Mouse (Mus musculus): ENCODE data around the gene Hoxd12.

DNA sequence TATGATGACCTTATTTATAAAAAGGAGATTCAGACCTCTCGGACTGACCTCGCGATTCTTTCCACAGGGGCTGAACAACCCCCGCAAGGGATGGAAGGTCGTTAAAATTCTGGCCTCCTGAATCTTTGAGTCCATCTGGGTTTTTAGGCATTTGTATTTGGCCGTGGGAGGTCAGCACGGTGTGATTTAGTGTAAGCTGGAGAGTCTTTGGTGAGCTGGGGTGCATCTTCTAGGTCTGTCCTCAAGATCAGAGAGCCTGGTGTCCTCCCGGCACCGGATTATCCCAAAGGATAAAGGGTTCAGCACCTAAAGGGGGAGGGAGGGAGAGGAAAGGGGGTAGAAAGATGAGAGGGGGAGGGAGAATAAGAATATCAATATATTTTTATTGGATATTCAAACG is 28.5 kb downstream of the Hoxd12 start:
- no peak for TF ChIP-seq CTCF (IDR thresholded peaks at IDR 0.05; ENCODE audit: control insufficient read depth, insufficient read depth, low read length)
- no peak for TF ChIP-seq POLR2A (IDR thresholded peaks at IDR 0.05; ENCODE audit: borderline replicate concordance, control insufficient read depth, low read depth, low read length)
